Comparison of ENCODE assay signal across 8 mouse cellular contexts in the genomic region with DNA sequence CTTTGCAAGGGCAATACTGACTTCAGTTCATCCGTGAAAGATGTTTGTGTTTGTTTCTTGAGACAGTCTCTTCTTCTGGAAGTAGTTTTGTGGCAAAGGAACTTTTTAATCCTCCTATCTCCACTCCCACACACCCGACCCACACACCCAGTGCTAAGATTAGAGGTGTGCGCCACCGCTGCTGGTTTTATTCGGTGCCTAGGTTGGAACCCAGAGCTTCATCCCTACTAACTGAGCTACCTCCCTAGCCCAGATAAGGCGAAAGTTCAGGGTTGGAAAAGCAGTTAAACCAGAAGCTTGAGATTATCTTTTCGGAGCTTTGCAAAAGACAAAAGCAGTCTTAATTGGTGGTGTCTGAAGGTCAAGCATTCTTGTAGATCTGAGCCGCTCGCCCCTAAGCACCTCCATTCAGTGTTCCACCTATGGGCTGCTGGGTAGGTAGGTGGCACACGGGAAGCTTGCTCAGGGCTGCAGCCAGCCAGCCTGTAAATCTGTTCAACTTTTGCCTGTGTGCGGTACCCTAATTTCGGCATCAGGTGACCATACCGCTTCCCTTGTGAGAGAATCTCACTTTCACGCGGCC. TPM values are rescaled to one million over a fixed set of nuclear protein-coding genes. Genes with fewer than 3 reads are reported as not detected.
DNase-seq lines count a peak whose midpoint lies in the region; ATAC-seq lines count a peak whose summit lies in the region.

No protein-coding gene starts in this region.

- H3K4me2 ChIP-seq in intestine, embryonic 14.5 days (ENCODE audit: low read length): peak overlapping the region; percentile 64
- peak overlapping the region; percentile 82 for H3K4me2 ChIP-seq in midbrain, embryonic 15.5 days

- intact Hi-C loops in gastrocnemius, postnatal 14 days (cut with DNase I; ENCODE audit: low total_unique reads): no loop called here

- no peaks in the 10 kb centered on the region for H3K9me3 ChIP-seq in intestine, embryonic 14.5 days (ENCODE audit: control insufficient read depth, low read length)
- no peaks in the 10 kb centered on the region for H3K9me3 ChIP-seq in midbrain, embryonic 15.5 days

- 24% methylated on average over 15 of the region's 15 CpGs for WGBS in intestine, embryonic 14.5 days
- 31% methylated on average over 15 of the region's 15 CpGs for WGBS in midbrain, embryonic 15.5 days

- no peaks in the 10 kb centered on the region for H3K4me1 ChIP-seq in intestine, embryonic 14.5 days (replicated peaks; ENCODE audit: control insufficient read depth, insufficient read depth, low read length)
- H3K4me1 ChIP-seq in midbrain, embryonic 15.5 days: peaks cover 15% of the 10 kb centered on the region

- ATAC-seq in intestine, embryonic 14.5 days (replicated peaks; ENCODE audit: low FRiP score, low TSS enrichment, low read depth): no peak
- no peak; the same call in 1 of the 2 replicates for ATAC-seq in midbrain, embryonic 15.5 days (replicated peaks)
- no peak for ATAC-seq in monocyte, adult 5-6 weeks (replicated peaks; ENCODE audit: insufficient number of reproducible peaks, low FRiP score, low TSS enrichment, poor library complexity, severe bottlenecking)

- no peak overlapping the region for H3K27ac ChIP-seq in intestine, embryonic 14.5 days (ENCODE audit: low read depth)
- no peak overlapping the region for H3K27ac ChIP-seq in midbrain, embryonic 15.5 days

- H3K27me3 ChIP-seq in intestine, embryonic 14.5 days (replicated peaks; ENCODE audit: control insufficient read depth, insufficient read depth, low read length): no peaks in the 10 kb centered on the region
- peaks cover 18% of the 10 kb centered on the region; the same call in 1 of the 2 replicates for H3K27me3 ChIP-seq in midbrain, embryonic 15.5 days (replicated peaks)

- peak overlapping the region; percentile 51 for H3K9ac ChIP-seq in intestine, embryonic 14.5 days (ENCODE audit: low read length)
- peak overlapping the region; percentile 50 for H3K9ac ChIP-seq in midbrain, embryonic 15.5 days

- H3K4me3 ChIP-seq in intestine, embryonic 14.5 days (ENCODE audit: low read depth, low read length): peak overlapping the region; percentile 55
- H3K4me3 ChIP-seq in midbrain, embryonic 15.5 days: peak overlapping the region; percentile 59

- DNase-seq in kidney, adult 18-20 months: peak; percentile 42
- no peak for DNase-seq in kidney, postnatal 10 days
- peak; percentile 8 for DNase-seq in embryo, embryonic 10 days (ENCODE audit: low spot score)
- DNase-seq in intestine, embryonic 14.5 days (ENCODE audit: low spot score): peak; percentile 59
- DNase-seq in gastrocnemius, postnatal 14 days: no peak
- no peak for DNase-seq in yolk sac, embryonic 10.5 days (ENCODE audit: low spot score)

- no peaks in the 10 kb centered on the region for H3K36me3 ChIP-seq in intestine, embryonic 14.5 days (ENCODE audit: control insufficient read depth, insufficient read depth, low read length)
- H3K36me3 ChIP-seq in midbrain, embryonic 15.5 days (replicated peaks): no peaks in the 10 kb centered on the region

RNA-seq across cellular contexts. Expression of a gene that starts 0.6 kb away (rescaled TPM):
- 19.3 and 20.5 TPM in 2 replicates for polyA plus RNA-seq in intestine, embryonic 14.5 days (2014; fragmentation: Nextera tagmentation; extraction: Ambion mirVana)
- 4.1 and 4.3 TPM in 2 replicates for polyA plus RNA-seq in midbrain, embryonic 15.5 days (2015; fragmentation: Nextera tagmentation; extraction: Ambion mirVana)
- 1 to 10 TPM; 4.2 to 4.3 TPM for total RNA-seq in gastrocnemius, postnatal 14 days (2021)
- 1.1 to 5.1 TPM (median 2.5 TPM) in 3 replicates for total RNA-seq in monocyte, adult 5-6 weeks (2017)

Comparison
In these comparisons a context has a peak if more than half of its experiments do, and no peak if none do; other contexts are left out.
1. DNase-seq: peak in kidney, adult 18-20 months (single experiment), embryo, embryonic 10 days (single experiment) and intestine, embryonic 14.5 days (single experiment); none in kidney, postnatal 10 days (single experiment), gastrocnemius, postnatal 14 days (single experiment) and yolk sac, embryonic 10.5 days (single experiment).